Mouse (Mus musculus) MEL (cell line): ENCODE results near the gene Agfg2. TPM values are rescaled to one million over a fixed set of nuclear protein-coding genes. Genes with fewer than 3 reads are reported as not detected.
A peak's percentile ranks its signal among the peaks of the same experiment; 100 is the strongest.

Experiments used
- DNase-seq: peaks from one replicate; pipeline ENCODE4 v3.0.0; 2011; ENCODE audit warnings: low read depth, low spot score
- H3K27ac ChIP-seq: 2 replicates; pipeline ENCODE4 v1.5.1; 2012; ENCODE audit warnings: low read depth, mild to moderate bottlenecking, control low read depth, low read length, moderate library complexity; ENCODE audit not compliant: control insufficient read depth
- H3K27me3 ChIP-seq, 2 experiments: fragments of 150-350 bp in 1 of 2; sonication (generic) in 1 of 2; 2 replicates each; pipeline ENCODE4 v1.6.1; 2012; ENCODE audit warnings: low read length in 2 of 2, mild to moderate bottlenecking in 2 of 2, improper control_type of control experiment in 1 of 2, moderate library complexity in 1 of 2; ENCODE audit not compliant: insufficient read depth in 2 of 2, control insufficient read depth in 1 of 2
- H3K36me3 ChIP-seq, 2 experiments: 2 replicates each; pipeline ENCODE4 v1.6.1; 2012 to 2014; ENCODE audit warnings: low read length in 2 of 2, improper control_type of control experiment in 1 of 2, inconsistent platforms in 1 of 2, mild to moderate bottlenecking in 1 of 2; ENCODE audit not compliant: insufficient read depth in 2 of 2, control insufficient read depth in 1 of 2
- H3K4me1 ChIP-seq, 2 experiments: fragments of 150-350 bp in 1 of 2; sonication (generic) in 1 of 2; 2 replicates each; pipeline ENCODE4 v1.6.1; 2012; ENCODE audit warnings: low read length in 2 of 2, improper control_type of control experiment in 1 of 2, mild to moderate bottlenecking in 1 of 2; ENCODE audit not compliant: insufficient read depth in 2 of 2, control insufficient read depth in 1 of 2
- H3K4me3 ChIP-seq, 2 experiments: fragments of 150-350 bp in 1 of 2; sonication (generic) in 1 of 2; 2 replicates each; pipeline ENCODE4 v1.5.1; 2012; ENCODE audit warnings: low read depth in 2 of 2, low read length in 2 of 2, mild to moderate bottlenecking in 2 of 2, moderate library complexity in 2 of 2, control low read depth in 1 of 2, improper control_type of control experiment in 1 of 2; ENCODE audit not compliant: control insufficient read depth in 1 of 2, insufficient read depth in 1 of 2
- H3K79me2 ChIP-seq: 2 replicates; pipeline ENCODE4 v1.6.1; 2012; ENCODE audit warnings: mild to moderate bottlenecking, low read length, moderate library complexity; ENCODE audit not compliant: control insufficient read depth, poor library complexity, insufficient read depth
- H3K9ac ChIP-seq: 2 replicates; pipeline ENCODE4 v1.6.1; 2012; ENCODE audit warnings: low read depth, mild to moderate bottlenecking, control low read depth, low read length, moderate library complexity; ENCODE audit not compliant: control insufficient read depth, poor library complexity, severe bottlenecking
- H3K9me3 ChIP-seq: fragments of 150-350 bp; sonication (generic); replicated peaks from 2 replicates; pipeline ENCODE4 v1.6.1; 2012; ENCODE audit warnings: mild to moderate bottlenecking, low read length, improper control_type of control experiment, moderate library complexity; ENCODE audit not compliant: insufficient read depth
- CHD2 ChIP-seq: IDR thresholded peaks from 2 replicates; pipeline ENCODE4 v1.6.1; 2011; ENCODE audit warnings: low read length, improper control_type of control experiment
- CTCF ChIP-seq, 3 experiments: IDR thresholded peaks in 2 of 3; conservative IDR thresholded peaks in 1 of 3; 2 replicates each; pipeline ENCODE4 v1.5.1; 2011 to 2012; ENCODE audit warnings: low read length in 3 of 3, low read depth in 2 of 3, mild to moderate bottlenecking in 2 of 3, improper control_type of control experiment in 1 of 3, inconsistent platforms in 1 of 3, mixed read lengths in 1 of 3, moderate library complexity in 1 of 3; ENCODE audit not compliant: control insufficient read depth in 1 of 3, insufficient read depth in 1 of 3, poor library complexity in 1 of 3, severe bottlenecking in 1 of 3
- E2F4 ChIP-seq: IDR thresholded peaks from 2 replicates; pipeline ENCODE4 v1.6.1; 2011; ENCODE audit warnings: low read depth, low read length, improper control_type of control experiment, borderline replicate concordance
- GATA1 ChIP-seq: IDR thresholded peaks from 2 replicates; pipeline ENCODE4 v1.6.1; 2011; ENCODE audit warnings: low read depth, low read length, improper control_type of control experiment
- KAT2A ChIP-seq: conservative IDR thresholded peaks from 2 replicates; pipeline ENCODE4 v1.6.1; 2012; ENCODE audit warnings: low read depth, low read length, improper control_type of control experiment, inconsistent platforms
- MAFK ChIP-seq: IDR thresholded peaks from 2 replicates; pipeline ENCODE4 v1.6.1; 2011; ENCODE audit warnings: low read depth, mild to moderate bottlenecking, low read length, improper control_type of control experiment, borderline replicate concordance
- MXI1 ChIP-seq: IDR thresholded peaks from 2 replicates; pipeline ENCODE4 v1.6.1; 2011; ENCODE audit warnings: mild to moderate bottlenecking, low read depth, low read length, improper control_type of control experiment
- MYB ChIP-seq: IDR thresholded peaks from 2 replicates; pipeline ENCODE4 v1.6.1; 2011; ENCODE audit warnings: mild to moderate bottlenecking, low read depth, low read length, improper control_type of control experiment
- NRF1 ChIP-seq: IDR thresholded peaks from 2 replicates; pipeline ENCODE4 v1.6.1; 2014; ENCODE audit warnings: low read depth, mild to moderate bottlenecking, inconsistent platforms, low read length, improper control_type of control experiment, moderate library complexity; ENCODE audit not compliant: poor library complexity, insufficient read depth, severe bottlenecking
- RAD21 ChIP-seq: IDR thresholded peaks from 2 replicates; pipeline ENCODE4 v1.6.1; 2011; ENCODE audit warnings: mild to moderate bottlenecking, low read depth, low read length, improper control_type of control experiment
- SMC3 ChIP-seq: IDR thresholded peaks from 2 replicates; pipeline ENCODE4 v1.6.1; 2011; ENCODE audit warnings: low read depth, low read length, improper control_type of control experiment
- TCF12 ChIP-seq: IDR thresholded peaks from 2 replicates; pipeline ENCODE4 v1.6.1; 2014; ENCODE audit warnings: low read depth, mild to moderate bottlenecking, inconsistent platforms, low read length, improper control_type of control experiment, moderate library complexity
- USF1 ChIP-seq: IDR thresholded peaks from 2 replicates; pipeline ENCODE4 v1.6.1; 2014; ENCODE audit warnings: low read depth, mild to moderate bottlenecking, inconsistent platforms, low read length, improper control_type of control experiment, moderate library complexity
- ZC3H11A ChIP-seq: IDR thresholded peaks from 2 replicates; pipeline ENCODE4 v1.6.1; 2012; ENCODE audit warnings: low read depth, mild to moderate bottlenecking, inconsistent platforms, low read length, improper control_type of control experiment
- ZKSCAN1 ChIP-seq: IDR thresholded peaks from 2 replicates; pipeline ENCODE4 v1.6.1; 2012; ENCODE audit warnings: low read depth, mild to moderate bottlenecking, inconsistent platforms, low read length, improper control_type of control experiment, moderate library complexity
- polyA plus RNA-seq, 2 experiments: library from polyadenylated mRNA; stranded (reverse) in 1 of 2; unstranded in 1 of 2; fragments of >175 nt in 1 of 2; fragments of >200 nt in 1 of 2; gene quantifications; 2 replicates each; pipeline versions ENCODE4 v1.2.1 to v1.2.4; 2012; ENCODE audit warnings: low replicate concordance in 2 of 2, low read depth in 1 of 2; ENCODE audit not compliant: insufficient read length in 2 of 2, insufficient read depth in 1 of 2, missing spikeins in 1 of 2
- total RNA-seq: library from RNA; depleted of rRNA; stranded (reverse); fragments of 300-350 nt; gene quantifications from 2 replicates; pipeline ENCODE4 v1.2.3, GENCODE M21; 2012

Agfg2 gene
- total and polyA plus RNA-seq, 3 experiments: 30.0 to 38.9 TPM; not detected in 1

DNA sequence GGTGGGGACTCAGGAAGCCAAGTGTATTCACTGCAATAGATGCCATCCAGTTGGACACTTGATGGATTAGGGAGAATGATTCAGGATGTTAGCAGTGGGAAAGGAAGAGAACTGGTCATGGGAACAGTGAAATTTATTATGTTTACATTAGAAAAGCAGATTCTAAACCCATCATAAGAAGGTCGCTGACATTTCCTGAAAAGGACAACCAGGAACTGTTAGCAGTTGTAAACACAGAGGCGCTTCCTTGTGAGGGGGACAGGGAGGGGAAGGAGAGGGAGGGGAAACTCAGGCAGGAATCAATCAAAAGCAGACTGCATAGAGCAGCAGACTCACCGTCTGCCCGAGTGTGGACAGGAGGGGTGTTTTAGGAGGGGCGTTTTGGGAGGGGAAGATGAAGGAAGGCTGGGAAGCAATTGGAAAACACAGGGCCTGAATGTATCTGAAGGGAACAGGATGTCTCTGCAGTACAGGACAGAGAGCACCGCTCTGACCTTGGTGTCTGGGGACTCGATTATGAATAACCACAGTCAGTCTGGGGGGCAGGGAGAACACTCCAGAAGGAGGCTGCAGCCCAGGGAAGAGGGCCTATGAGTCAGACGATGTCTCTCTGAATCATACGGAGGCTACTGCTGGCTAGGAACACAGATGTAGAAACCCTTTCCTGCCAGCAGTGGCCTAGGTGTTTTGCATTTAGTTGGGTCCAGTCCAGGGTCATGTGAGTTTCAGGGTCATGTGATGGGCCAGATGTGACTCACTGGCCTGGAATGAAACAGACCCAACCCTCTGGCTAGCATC lies 12.9 kb downstream of the Agfg2 start:
- Histone ChIP-seq H3K36me3 (peaks cover 8 to 21% of the 10 kb centered on the region in 2 experiments), H3K9ac (no peak overlapping the region), H3K27me3 (no peaks in the 10 kb centered on the region), H3K9me3 (no peaks in the 10 kb centered on the region), H3K27ac (peak overlapping the region; percentile 10; the same call in 1 of the 2 replicates), H3K79me2 (peaks cover 25% of the 10 kb centered on the region), H3K4me3 (no peak overlapping the region), H3K4me1 (peaks cover 10 to 31% of the 10 kb centered on the region in 2 experiments)
- no peak for DNase-seq
- no peak for TF ChIP-seq ZKSCAN1
- peak; percentile 78 for TF ChIP-seq USF1
- TF ChIP-seq MXI1: no peak
- no peak for TF ChIP-seq MYB
- TF ChIP-seq GATA1: no peak
- no peak for TF ChIP-seq CHD2
- no peak for TF ChIP-seq E2F4

- Histone ChIP-seq H3K79me2 (peaks cover 21% of the 10 kb centered on the region), H3K4me3 (no peak overlapping the region), H3K9ac (no peak overlapping the region), H3K9me3 (no peaks in the 10 kb centered on the region), H3K4me1 (peaks cover 10 to 31% of the 10 kb centered on the region in 2 experiments), H3K36me3 (peaks cover 12 to 21% of the 10 kb centered on the region in 2 experiments), H3K27me3 (no peaks in the 10 kb centered on the region), H3K27ac (no peak overlapping the region)
- DNase-seq: peak; percentile 55
- no peak for TF ChIP-seq NRF1
- peak; percentile 42 for TF ChIP-seq SMC3
- TF ChIP-seq TCF12: no peak
- TF ChIP-seq CTCF (IDR thresholded peaks at IDR 0.05 in 2 of 3, conservative IDR thresholded peaks at IDR 0.05 in 1 of 3; ENCODE audit: control insufficient read depth in 1 of 3, insufficient read depth in 1 of 3, low read depth in 2 of 3, low read length in 3 of 3, poor library complexity in 1 of 3, severe bottlenecking in 1 of 3): peak; percentile 36 to 51 (median 46)
- TF ChIP-seq RAD21: peak; percentile 29
- TF ChIP-seq KAT2A: no peak
- no peak for TF ChIP-seq MAFK
- 0 out of 2 replicates have a peak, but pooled peaks have one; percentile 8 for TF ChIP-seq ZC3H11A
Observed at GRCm38 (mm10) chr5:137670240-137670639, 14.3 kb downstream of the Agfg2 start.
